Mouse (Mus musculus): Measurements from ENCODE around the gene Tmem182. TPM values are rescaled to one million over a fixed set of nuclear protein-coding genes. Genes with fewer than 3 reads are reported as not detected.

The Tmem182 gene
- polyA plus RNA-seq, 1 experiment from 2014 or later = 17.7 TPM

- no peaks in the 10 kb centered on the region for H3K9me3 ChIP-seq (replicated peaks; ENCODE audit: control insufficient read depth, low read length)
- no peaks in the 10 kb centered on the region for H3K36me3 ChIP-seq (ENCODE audit: control insufficient read depth, insufficient read depth, low read length)
- ATAC-seq (replicated peaks; ENCODE audit: insufficient number of reproducible peaks, low FRiP score, low TSS enrichment) = no peak
- H3K9ac ChIP-seq (ENCODE audit: low read depth, low read length) = no peak overlapping the region
- H3K4me3 ChIP-seq (ENCODE audit: low read depth, low read length) = no peak overlapping the region
- H3K27me3 ChIP-seq (ENCODE audit: control insufficient read depth, insufficient read depth, low read length) = no peaks in the 10 kb centered on the region
- H3K4me2 ChIP-seq = no peak overlapping the region
- WGBS (ENCODE audit: insufficient replicate concordance) = 85% methylated on average over 6 of the region's 6 CpGs
- no peak overlapping the region for H3K27ac ChIP-seq (ENCODE audit: low read depth, low read length)
- no peaks in the 10 kb centered on the region; the same call in 1 of the 2 replicates for H3K4me1 ChIP-seq (ENCODE audit: control insufficient read depth, insufficient read depth, low read length)
Observed at GRCm38 (mm10) chr1:40788956-40789355, 16.4 kb upstream of the Tmem182 start.

GRCm38 (mm10) chr1:40789666-40790233, 15.7 kb upstream of the Tmem182 start:
- Histone ChIP-seq H3K9me3 (replicated peaks; ENCODE audit: control insufficient read depth, low read length) (no peaks in the 10 kb centered on the region), H3K9ac (ENCODE audit: low read depth, low read length) (peak overlapping the region; percentile 74), H3K4me3 (ENCODE audit: low read depth, low read length) (peak overlapping the region; percentile 74), H3K4me1 (ENCODE audit: control insufficient read depth, insufficient read depth, low read length) (no peaks in the 10 kb centered on the region; the same call in 1 of the 2 replicates), H3K36me3 (ENCODE audit: control insufficient read depth, insufficient read depth, low read length) (no peaks in the 10 kb centered on the region), H3K27me3 (ENCODE audit: control insufficient read depth, insufficient read depth, low read length) (no peaks in the 10 kb centered on the region), H3K4me2 (peak overlapping the region; percentile 85), H3K27ac (ENCODE audit: low read depth, low read length) (no peak overlapping the region)
- ATAC-seq (replicated peaks; ENCODE audit: insufficient number of reproducible peaks, low FRiP score, low TSS enrichment) = no peak
- 44% methylated on average over 5 of the region's 5 CpGs for WGBS (ENCODE audit: insufficient replicate concordance)

GRCm38 (mm10) chr1:40790324-40791141, 14.9 kb upstream of the Tmem182 start, which contains the start of gene Mfsd9:
Gene Mfsd9, minus strand, starts transcription at chr1:40790687.
- 4% methylated on average over 38 of the region's 38 CpGs for WGBS (ENCODE audit: insufficient replicate concordance)
- no peaks in the 10 kb centered on the region for H3K27me3 ChIP-seq (ENCODE audit: control insufficient read depth, insufficient read depth, low read length)
- peak; percentile 81 for ATAC-seq (replicated peaks; ENCODE audit: insufficient number of reproducible peaks, low FRiP score, low TSS enrichment)
- H3K9ac ChIP-seq (ENCODE audit: low read depth, low read length) = peak within 1 kb of the TSS; percentile 74
- H3K4me1 ChIP-seq (ENCODE audit: control insufficient read depth, insufficient read depth, low read length) = no peaks in the 10 kb centered on the region; the same call in 1 of the 2 replicates
- H3K36me3 ChIP-seq (ENCODE audit: control insufficient read depth, insufficient read depth, low read length) = no peaks in the 10 kb centered on the region
- peak within 1 kb of the TSS; percentile 74 for H3K4me3 ChIP-seq (ENCODE audit: low read depth, low read length)
- peak within 1 kb of the TSS; percentile 85 for H3K4me2 ChIP-seq
- no peaks in the 10 kb centered on the region for H3K9me3 ChIP-seq (replicated peaks; ENCODE audit: control insufficient read depth, low read length)
- no peak within 1 kb of the TSS for H3K27ac ChIP-seq (ENCODE audit: low read depth, low read length)

- no peak for ATAC-seq (replicated peaks; ENCODE audit: insufficient number of reproducible peaks, low FRiP score, low TSS enrichment)
- no peak overlapping the region for H3K9ac ChIP-seq (ENCODE audit: low read depth, low read length)
Observed at GRCm38 (mm10) chr1:40795508-40795907, 9.9 kb upstream of the Tmem182 start.

GRCm38 (mm10) chr1:40797348-40797747, 8.1 kb upstream of the Tmem182 start:
- Histone ChIP-seq H3K4me1 (ENCODE audit: control insufficient read depth, insufficient read depth, low read length) (no peaks in the 10 kb centered on the region), H3K4me2 (no peak overlapping the region), H3K36me3 (ENCODE audit: control insufficient read depth, insufficient read depth, low read length) (no peaks in the 10 kb centered on the region), H3K27ac (ENCODE audit: low read depth, low read length) (no peak overlapping the region), H3K9me3 (replicated peaks; ENCODE audit: control insufficient read depth, low read length) (no peaks in the 10 kb centered on the region), H3K27me3 (ENCODE audit: control insufficient read depth, insufficient read depth, low read length) (no peaks in the 10 kb centered on the region), H3K9ac (ENCODE audit: low read depth, low read length) (no peak overlapping the region), H3K4me3 (ENCODE audit: low read depth, low read length) (no peak overlapping the region)
- 18% methylated on average over 5 of the region's 5 CpGs for WGBS (ENCODE audit: insufficient replicate concordance)
- ATAC-seq (replicated peaks; ENCODE audit: insufficient number of reproducible peaks, low FRiP score, low TSS enrichment) = no peak

More at GRCm38 (mm10) chr1:40795508-40795907, 9.9 kb upstream of the Tmem182 start:
- no peaks in the 10 kb centered on the region for H3K9me3 ChIP-seq (replicated peaks; ENCODE audit: control insufficient read depth, low read length)
- H3K27me3 ChIP-seq (ENCODE audit: control insufficient read depth, insufficient read depth, low read length) = no peaks in the 10 kb centered on the region
- WGBS (ENCODE audit: insufficient replicate concordance) = 83% methylated on average over 1 of the region's 1 CpGs
- no peak overlapping the region for H3K27ac ChIP-seq (ENCODE audit: low read depth, low read length)
- H3K4me3 ChIP-seq (ENCODE audit: low read depth, low read length) = no peak overlapping the region
- no peaks in the 10 kb centered on the region; the same call in 1 of the 2 replicates for H3K4me1 ChIP-seq (ENCODE audit: control insufficient read depth, insufficient read depth, low read length)
- H3K4me2 ChIP-seq = no peak overlapping the region
- no peaks in the 10 kb centered on the region for H3K36me3 ChIP-seq (ENCODE audit: control insufficient read depth, insufficient read depth, low read length)

- H3K4me1 ChIP-seq (ENCODE audit: control insufficient read depth, insufficient read depth, low read length) = peaks cover 6% of the 10 kb centered on the region; the same call in 1 of the 2 replicates
- H3K36me3 ChIP-seq (ENCODE audit: control insufficient read depth, insufficient read depth, low read length) = no peaks in the 10 kb centered on the region
- no peak overlapping the region for H3K4me3 ChIP-seq (ENCODE audit: low read depth, low read length)
- no peak for ATAC-seq (replicated peaks; ENCODE audit: insufficient number of reproducible peaks, low FRiP score, low TSS enrichment)
- H3K27me3 ChIP-seq (ENCODE audit: control insufficient read depth, insufficient read depth, low read length) = no peaks in the 10 kb centered on the region
- 80% methylated on average over 8 of the region's 8 CpGs for WGBS (ENCODE audit: insufficient replicate concordance)
- H3K27ac ChIP-seq (ENCODE audit: low read depth, low read length) = no peak overlapping the region
- H3K9ac ChIP-seq (ENCODE audit: low read depth, low read length) = no peak overlapping the region
- H3K9me3 ChIP-seq (replicated peaks; ENCODE audit: control insufficient read depth, low read length) = no peaks in the 10 kb centered on the region
- no peak overlapping the region for H3K4me2 ChIP-seq
Observed at GRCm38 (mm10) chr1:40799121-40799520, 6.3 kb upstream of the Tmem182 start.

- no peak overlapping the region for H3K4me3 ChIP-seq (ENCODE audit: low read depth, low read length)
- H3K27me3 ChIP-seq (ENCODE audit: control insufficient read depth, insufficient read depth, low read length) = no peaks in the 10 kb centered on the region
- no peak overlapping the region for H3K27ac ChIP-seq (ENCODE audit: low read depth, low read length)
- H3K4me1 ChIP-seq (ENCODE audit: control insufficient read depth, insufficient read depth, low read length) = peaks cover 7% of the 10 kb centered on the region; the same call in 1 of the 2 replicates
- no peak overlapping the region for H3K9ac ChIP-seq (ENCODE audit: low read depth, low read length)
- no peaks in the 10 kb centered on the region for H3K36me3 ChIP-seq (ENCODE audit: control insufficient read depth, insufficient read depth, low read length)
- ATAC-seq (replicated peaks; ENCODE audit: insufficient number of reproducible peaks, low FRiP score, low TSS enrichment) = no peak
- no peak overlapping the region for H3K4me2 ChIP-seq
- 75% methylated on average over 5 of the region's 5 CpGs for WGBS (ENCODE audit: insufficient replicate concordance)
- no peaks in the 10 kb centered on the region for H3K9me3 ChIP-seq (replicated peaks; ENCODE audit: control insufficient read depth, low read length)
Observed at GRCm38 (mm10) chr1:40800908-40801307, 4.5 kb upstream of the Tmem182 start.

GRCm38 (mm10) chr1:40802759-40803158, 2.6 kb upstream of the Tmem182 start:
- H3K4me1 ChIP-seq (ENCODE audit: control insufficient read depth, insufficient read depth, low read length) = peaks cover 7% of the 10 kb centered on the region; the same call in 1 of the 2 replicates
- no peak overlapping the region for H3K27ac ChIP-seq (ENCODE audit: low read depth, low read length)
- no peaks in the 10 kb centered on the region for H3K27me3 ChIP-seq (ENCODE audit: control insufficient read depth, insufficient read depth, low read length)
- no peak overlapping the region for H3K4me3 ChIP-seq (ENCODE audit: low read depth, low read length)
- H3K9me3 ChIP-seq (replicated peaks; ENCODE audit: control insufficient read depth, low read length) = no peaks in the 10 kb centered on the region
- no peak for ATAC-seq (replicated peaks; ENCODE audit: insufficient number of reproducible peaks, low FRiP score, low TSS enrichment)
- no peak overlapping the region for H3K4me2 ChIP-seq
- WGBS (ENCODE audit: insufficient replicate concordance) = 21% methylated on average over 3 of the region's 3 CpGs
- H3K9ac ChIP-seq (ENCODE audit: low read depth, low read length) = no peak overlapping the region
- H3K36me3 ChIP-seq (ENCODE audit: control insufficient read depth, insufficient read depth, low read length) = no peaks in the 10 kb centered on the region
